Mouse (Mus musculus) left cerebral cortex, postnatal 14 days (tissue): ENCODE results near the gene Tagap. TPM values are rescaled to one million over a fixed set of nuclear protein-coding genes. Genes with fewer than 3 reads are reported as not detected.

ENCODE experiments used
- DNase-seq, 2 experiments: peaks; one replicate each; pipeline ENCODE4 v3.0.0; 2021 to 2022; ENCODE audit warnings: low spot score in 2 of 2, mixed read lengths in 1 of 2
- intact Hi-C: fragments of 180-260 bp; cut with DNase I; formaldehyde crosslinking; loops from one replicate; pipeline ENCODE4 v1.15.1; 2025
- long read RNA-seq, 2 experiments: library from polyadenylated mRNA; stranded (forward); transcript quantifications; one replicate each; pipeline ENCODE4 v2.0.0; 2021
- total RNA-seq, 2 experiments: library from RNA; stranded (reverse); gene quantifications; 2 replicates each; pipeline ENCODE4 v1.2.3; 2021

Tagap gene
- total RNA-seq: 1 to 10 TPM; 4.9 TPM
- long read RNA-seq, experiment 1, partial matches to known transcripts: 0 of 7 reads
- long read RNA-seq, experiment 1, other reads (novel, unspliced or antisense): 5 of 7 reads
- long read RNA-seq, experiment 2, partial matches to known transcripts: 0 of 9 reads
- long read RNA-seq, experiment 2, other reads (novel, unspliced or antisense): 7 of 9 reads

DNA sequence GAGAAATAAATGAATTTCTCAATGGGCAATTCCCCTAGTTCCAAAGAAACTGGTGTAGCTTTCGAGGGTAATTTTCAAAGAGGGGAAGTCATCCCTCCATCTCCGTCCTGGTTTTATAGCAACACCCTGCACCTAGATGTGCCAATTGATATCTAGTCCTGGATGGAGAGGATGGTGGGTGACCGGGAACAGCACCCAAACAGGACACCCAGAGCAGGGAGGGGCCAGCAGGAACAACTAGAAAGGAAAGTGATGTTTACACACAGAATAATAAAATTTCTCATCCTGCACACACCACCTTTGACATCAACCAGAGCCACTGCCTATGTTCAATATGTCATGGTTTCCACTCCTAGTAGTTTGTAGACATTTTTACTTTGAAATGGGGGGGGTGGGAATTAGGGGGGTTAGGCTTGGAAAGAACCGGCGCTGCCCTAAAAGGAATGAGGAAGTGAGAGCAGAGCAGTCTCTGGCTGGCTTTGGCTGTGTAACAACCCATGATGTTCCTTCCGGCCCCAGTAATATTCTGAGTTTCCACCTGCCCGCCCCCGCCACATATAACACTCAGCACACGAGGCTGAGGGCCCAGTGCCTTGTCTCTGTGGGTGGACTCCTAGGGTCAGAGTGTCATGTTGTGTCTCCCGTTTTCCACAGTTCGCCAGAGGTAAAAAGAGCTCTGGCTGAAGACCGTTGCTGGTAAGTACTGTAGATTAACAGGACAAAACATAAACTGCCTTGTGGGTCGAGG is at the start of gene Tagap:
TSS of gene Tagap (plus strand) at position 588 of the 748 bp plus-strand sequence.
- intact Hi-C loops: loop anchor here (5.0 kb wide), 1 partner anchor 58 kb away; no protein-coding TSS in a partner anchor

DNA sequence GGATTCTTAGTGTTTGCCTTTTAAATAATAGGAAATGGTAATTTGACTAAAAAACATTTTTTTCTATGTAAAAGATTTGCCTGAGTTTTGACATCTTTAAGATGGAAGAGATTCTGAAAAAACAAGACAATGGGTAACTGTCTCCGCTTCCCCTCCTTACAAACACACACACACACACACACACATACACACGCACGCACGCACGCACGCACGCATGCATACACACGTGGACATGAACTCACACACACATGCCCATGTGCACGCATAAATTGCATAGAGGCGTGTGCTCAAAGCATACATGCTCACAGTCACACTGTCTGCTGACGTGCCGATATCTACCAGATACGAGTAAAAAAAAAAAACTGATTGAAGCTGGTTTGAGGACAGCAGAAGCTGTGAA is 49.3 kb upstream of the Tagap start:
- DNase-seq: no peak
- intact Hi-C loops: no loop called here

More for the DNA sequence above, at the start of gene Tagap:
- DNase-seq: no peak

DNA sequence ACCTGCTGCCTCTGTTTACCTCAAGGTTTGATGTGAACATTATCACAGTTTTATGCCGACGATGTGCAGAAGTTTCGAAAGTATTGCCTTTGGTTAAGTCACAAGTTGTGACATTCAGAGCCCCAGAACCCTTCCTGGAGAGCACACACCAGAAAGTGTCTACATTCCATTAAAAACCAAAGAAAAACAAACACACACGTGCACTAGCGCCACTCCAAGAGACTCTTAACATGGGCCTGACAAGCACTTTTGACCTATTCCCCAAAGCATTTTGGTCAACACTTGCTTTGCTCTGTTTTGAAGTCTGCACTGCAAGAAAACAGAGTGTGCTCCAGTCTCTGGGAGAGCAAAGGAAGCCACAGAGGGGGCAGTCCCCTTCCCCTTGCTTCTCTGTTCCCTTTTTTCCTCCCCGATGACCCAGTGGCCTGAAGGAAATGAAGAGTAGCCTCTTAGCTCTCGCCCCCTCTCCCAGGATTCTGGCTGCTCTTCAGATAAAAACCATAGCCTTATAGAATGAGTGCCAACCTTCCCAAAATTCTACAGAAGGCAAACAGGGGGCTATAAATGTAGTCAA is 48.5 kb upstream of the Tagap start:
- intact Hi-C loops: no loop called here
- DNase-seq: no peak

DNA sequence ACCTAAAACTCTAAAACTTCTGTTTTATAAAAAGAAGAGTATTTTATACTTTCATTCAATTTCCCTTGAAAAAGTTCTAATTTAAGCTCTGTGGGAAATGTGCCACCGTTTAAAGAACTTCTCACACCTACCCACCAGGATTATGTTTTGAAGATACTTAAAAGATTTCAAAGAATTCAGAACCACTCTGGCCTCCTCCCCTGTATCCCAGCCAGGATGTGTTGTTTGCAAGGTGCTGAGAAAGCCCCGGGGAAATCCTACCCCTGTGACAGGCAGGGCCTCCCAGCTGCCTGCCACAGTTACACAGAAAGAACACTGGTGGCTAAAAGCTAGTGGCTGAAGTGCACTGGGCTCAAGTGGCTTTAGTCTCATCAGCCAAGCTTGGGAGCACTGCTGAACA is 47.9 kb upstream of the Tagap start:
- intact Hi-C loops: no loop called here
- peak; percentile 29 to 77 for DNase-seq

DNA sequence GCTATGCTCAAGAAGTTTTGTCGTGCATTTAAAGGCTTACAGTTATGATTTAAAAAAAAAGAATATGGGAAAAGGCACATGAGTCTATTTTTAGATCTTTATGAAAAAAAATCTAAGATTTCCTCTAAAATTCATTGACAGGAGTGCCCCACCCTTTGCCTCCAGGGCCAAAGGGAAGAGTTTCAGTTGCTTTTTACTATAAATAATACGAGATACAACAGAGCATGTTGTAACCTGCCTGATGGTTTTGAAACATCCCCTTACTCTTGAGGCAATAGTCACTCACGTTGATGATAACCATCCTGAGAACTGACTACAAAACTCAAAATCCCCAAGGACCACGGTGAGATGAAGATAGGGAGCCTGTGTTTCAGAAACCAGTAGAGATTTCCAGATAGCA is 46.3 kb upstream of the Tagap start:
- DNase-seq: no peak
- intact Hi-C loops: no loop called here

DNA sequence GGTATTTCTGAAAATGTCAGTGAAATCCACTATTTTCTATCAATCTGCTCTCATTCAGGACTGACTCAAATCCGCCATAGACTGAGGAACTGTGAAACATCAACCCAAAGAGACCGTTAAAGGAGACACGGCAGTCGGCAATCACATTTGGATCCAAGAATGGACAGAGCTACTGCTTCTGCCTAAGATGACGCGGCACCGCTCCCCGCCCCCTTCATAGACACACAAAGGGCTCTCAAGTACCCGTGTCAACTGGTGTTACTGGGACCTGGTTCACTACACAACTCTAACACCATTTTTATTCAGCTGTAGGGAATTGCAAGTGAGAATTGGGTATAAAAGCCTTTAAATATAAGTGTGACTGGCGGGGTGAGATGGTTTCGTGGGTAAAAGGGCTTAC is 42.7 kb upstream of the Tagap start:
- DNase-seq: no peak
- intact Hi-C loops: no loop called here

DNA sequence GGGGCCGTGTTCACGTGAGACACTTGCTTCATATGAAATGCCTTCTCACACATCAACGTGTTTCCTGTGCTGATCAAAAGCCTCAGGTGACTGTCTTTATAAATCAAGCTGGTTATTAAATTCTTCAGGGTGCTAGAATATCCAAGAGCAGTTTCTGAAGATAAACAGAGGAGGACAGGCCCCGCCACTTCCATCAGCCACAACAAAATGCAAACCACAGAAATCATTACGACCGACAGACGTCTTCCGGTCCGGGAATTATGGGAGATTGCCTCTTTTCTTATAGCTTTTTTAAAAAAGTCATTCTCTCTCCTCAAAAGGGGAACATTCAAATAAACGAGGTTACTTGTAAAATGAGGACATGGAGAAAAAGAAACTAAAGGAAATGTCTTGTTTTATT is 41.2 kb upstream of the Tagap start:
- intact Hi-C loops: no loop called here
- DNase-seq: no peak

DNA sequence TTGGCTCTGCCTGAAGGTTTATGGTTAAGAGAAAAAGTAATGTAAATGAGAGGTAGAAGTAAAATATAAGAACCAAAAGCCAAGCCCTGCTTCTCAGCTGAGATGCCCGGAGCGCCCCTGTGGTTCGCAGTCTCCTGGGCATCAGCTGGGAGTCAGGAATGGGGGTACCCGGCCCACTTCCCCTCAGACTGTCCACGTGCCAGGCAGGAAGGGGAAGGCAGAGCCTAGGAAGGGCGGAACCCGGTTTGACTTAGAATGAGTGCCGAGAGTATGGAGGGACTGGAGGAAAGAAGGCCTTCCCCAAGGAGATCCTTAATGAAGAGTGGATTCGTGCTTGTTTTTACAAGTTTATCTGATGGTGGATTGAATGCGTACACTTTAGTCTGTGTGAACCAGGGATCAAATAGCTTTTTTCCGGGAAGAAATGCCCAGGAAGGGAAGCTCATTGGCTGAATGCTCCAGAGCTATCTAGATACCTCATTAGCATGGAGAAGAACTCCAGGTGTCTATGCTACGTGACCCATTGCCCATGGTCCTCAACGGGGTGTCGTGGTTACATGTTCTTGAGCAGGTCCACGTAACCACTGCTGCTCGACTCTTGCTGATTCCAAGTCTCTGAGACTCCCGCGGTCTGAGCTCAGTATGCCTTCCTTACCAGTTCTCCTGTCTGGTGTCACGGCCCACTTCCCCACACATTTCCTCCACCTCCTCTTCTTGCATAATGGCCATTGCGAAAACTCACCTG is 38.6 kb upstream of the Tagap start:
- intact Hi-C loops: no loop called here
- no peak for DNase-seq

DNA sequence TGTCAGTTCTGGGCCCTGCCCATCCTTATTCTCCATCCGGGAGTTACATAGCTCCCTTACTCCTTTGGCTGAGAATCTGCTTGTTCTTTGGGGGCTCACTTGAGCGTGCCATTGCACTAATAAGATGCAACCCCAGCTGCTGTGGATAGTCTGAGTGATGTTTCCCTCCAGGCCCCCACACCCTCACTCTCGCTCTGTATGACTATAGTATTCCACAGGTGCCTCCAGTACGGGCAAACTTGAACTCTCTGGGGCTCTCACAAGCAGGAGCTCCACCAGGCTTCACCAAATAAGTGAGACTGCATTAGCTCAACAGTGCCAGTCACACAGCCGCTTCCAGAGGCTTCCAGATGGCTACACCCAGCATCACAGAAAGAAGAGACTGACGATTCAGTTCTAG is 37.5 kb upstream of the Tagap start:
- intact Hi-C loops: no loop called here

DNA sequence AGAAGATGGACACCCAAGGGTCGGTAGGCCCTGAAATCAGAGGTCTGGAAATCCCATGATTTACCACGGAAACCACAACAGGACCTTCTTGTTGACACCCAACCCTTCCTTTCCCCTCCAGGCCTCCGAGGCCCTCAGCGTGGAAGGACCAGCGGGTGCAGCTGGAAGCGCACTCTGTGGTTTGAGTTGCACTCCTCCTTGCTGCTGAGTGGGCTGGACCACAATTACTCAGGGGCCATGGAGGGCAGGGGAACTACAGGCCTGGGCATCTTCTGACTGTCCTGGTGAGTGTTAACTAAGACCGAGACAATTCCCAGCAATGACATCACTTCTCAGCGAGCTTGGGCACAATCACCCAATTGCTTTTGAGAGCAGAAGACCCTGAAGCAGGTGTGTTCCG is 36.8 kb upstream of the Tagap start:
- DNase-seq: no peak
- intact Hi-C loops: no loop called here

More for the DNA sequence above, 37.5 kb upstream of the Tagap start:
- no peak for DNase-seq

DNA sequence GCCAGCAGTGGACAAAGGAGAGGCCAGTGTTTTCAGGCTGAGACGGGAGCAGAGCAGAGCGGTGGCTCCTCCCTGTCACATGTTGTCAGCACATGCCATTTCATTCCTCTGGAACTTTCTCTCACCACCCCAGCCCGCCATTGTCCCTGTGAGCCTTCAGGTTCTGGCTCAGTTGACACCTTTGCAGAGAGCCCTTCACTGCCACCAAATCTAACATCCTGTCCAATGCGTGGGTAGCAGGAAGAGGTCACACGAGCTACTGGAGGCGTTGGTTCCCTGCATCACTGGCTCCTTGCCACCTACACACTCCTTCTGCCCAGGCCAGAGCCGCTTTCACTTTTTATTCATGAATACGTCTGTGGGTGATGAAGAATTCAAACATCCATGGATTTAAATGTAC is 33.1 kb upstream of the Tagap start:
- intact Hi-C loops: no loop called here
- DNase-seq: peak in 1 of 2 experiments; percentile 1

DNA sequence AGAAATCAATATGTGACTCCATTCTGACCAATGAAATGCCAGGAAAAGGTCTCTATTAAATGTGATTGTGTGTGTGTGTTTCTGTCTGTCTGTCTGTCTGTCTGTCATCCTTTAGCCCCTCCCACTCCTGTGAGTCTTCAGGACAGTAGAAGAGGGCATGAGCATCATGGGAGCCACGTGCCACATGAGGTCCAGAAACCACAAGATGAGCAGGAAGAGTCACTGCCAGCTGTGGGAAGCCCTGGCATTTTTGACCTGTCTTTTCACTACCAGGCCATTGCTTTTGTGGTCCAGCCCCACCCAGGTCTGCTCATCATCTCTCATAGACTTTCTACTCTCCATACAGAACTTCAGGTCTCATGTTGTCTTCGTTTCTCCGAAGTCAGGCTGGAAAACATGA is 31.7 kb upstream of the Tagap start:
- DNase-seq: no peak
- intact Hi-C loops: no loop called here

DNA sequence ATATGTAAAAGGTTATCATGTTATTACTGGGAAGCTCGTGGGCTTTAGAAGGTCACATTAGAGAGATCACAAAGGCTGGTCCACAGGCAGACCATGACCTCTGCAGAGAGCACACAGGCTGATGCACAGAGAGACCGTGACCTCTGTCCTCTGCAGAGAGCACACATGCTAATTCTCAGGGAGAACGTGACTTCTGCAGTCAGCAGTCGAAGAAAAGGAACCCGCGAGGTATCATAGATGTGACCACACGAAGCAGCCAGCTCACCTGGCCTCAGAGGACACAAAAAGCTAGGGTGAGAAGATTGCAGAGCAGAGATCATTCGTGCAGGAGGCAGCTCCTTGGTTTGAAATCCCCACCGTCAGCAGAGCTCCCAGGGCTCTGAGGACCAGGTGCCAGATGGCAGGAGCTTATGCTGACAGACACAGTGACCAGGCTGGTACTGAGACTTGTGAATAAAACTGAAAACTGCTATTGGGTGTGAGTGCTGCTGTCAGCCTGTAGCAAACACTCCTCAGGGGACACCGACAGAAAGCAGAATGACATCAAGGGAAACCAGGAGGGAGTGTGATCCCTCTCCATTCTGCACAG is 29.7 kb upstream of the Tagap start:
- no peak for DNase-seq
- intact Hi-C loops: no loop called here

DNA sequence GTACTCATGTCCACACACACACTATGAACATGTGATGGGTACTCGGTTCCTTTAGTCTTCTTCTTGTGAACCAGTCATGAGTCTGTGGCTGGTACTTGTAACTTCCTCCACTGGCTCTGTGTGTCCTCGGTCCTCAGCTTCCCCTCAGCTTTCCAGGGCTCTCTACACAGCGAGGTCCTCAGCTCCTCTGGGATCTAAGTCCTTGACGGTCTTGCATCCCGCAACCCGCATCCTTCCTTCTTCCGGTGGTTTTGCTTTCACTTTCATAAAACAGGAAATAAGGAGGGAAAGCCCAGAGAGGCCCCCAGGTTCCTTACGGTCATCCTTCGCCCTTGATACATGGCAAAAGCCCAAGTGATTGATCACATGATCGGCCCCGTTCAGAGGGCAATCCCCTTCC is 28.7 kb upstream of the Tagap start:
- no peak for DNase-seq
- intact Hi-C loops: no loop called here

DNA sequence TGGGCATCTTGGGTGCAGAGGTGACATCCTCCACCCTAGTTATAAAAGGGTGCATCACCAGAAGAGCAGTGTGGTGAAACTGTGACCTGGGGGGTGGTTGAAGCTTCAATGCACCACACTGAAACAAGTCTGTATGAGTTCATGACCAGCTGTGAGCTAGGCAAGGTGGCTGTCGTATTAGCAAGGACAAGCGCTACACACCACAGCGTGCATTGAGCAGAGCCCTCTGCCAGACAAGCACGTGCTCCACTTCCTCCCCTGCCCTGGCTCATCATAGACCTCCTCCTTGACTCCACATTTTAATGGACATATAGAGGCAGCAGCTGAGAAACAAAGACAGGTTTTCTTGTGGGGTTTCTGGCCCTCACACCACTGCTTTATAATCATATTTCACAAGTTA is 28.0 kb upstream of the Tagap start:
- DNase-seq: no peak
- intact Hi-C loops: no loop called here

DNA sequence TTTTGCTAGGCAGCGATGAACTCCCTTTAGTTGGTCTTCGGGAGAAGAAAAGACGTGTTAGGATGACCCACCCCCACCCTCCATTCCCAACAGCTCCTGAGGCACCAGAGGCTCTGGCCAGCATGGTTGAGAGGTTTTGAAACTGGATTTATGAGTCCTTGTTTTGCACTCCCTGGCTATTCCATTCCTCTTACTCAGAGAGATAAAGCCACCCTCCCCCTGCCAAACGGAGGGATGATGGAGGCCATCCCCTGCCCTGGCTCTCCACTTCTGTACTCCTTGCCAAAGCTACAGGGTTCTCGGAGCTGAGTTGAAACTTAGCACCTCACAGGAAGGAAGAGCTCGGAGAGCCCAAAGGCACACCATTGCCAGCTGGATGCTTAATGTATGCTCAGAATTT is 26.6 kb upstream of the Tagap start:
- intact Hi-C loops: no loop called here
- DNase-seq: no peak

DNA sequence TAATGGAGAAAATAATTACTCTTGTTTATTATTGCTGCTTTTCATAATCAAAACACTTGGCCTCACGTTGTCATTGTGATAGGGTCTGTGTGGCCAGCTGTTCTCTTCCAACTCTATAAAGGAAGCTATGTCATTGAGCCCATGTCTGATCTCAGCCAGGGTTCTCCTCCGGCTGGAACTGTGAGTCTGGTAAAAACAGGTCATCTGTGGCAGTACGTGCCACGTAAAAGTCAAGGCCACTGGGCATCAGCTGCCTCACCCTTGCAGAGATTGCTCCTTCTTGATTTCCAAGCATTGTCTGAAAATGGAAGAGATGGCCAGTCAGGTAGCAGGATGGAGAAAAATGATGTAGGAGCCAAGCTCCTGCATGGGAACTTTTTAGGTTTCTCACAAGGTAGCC is 25.8 kb upstream of the Tagap start:
- intact Hi-C loops: no loop called here
- DNase-seq: no peak

DNA sequence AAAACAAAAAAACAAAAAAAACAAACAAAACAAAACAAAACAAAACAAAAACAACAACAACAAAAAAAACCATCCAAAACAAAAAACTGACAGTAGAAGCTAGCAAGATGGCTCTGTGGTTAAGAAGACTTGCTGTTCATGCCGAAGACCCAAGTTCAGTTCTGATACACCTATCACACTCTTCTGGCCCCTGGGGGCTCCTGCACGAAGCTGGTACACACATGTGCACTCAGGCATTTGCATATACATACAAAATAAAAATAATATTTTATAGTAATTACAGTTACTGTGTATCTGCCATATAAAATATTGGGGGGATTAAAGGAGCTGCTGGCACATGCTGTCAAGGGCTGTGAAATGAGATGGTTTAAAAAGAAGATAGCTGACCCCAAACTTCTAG is 24.3 kb upstream of the Tagap start:
- intact Hi-C loops: no loop called here
- DNase-seq: no peak

DNA sequence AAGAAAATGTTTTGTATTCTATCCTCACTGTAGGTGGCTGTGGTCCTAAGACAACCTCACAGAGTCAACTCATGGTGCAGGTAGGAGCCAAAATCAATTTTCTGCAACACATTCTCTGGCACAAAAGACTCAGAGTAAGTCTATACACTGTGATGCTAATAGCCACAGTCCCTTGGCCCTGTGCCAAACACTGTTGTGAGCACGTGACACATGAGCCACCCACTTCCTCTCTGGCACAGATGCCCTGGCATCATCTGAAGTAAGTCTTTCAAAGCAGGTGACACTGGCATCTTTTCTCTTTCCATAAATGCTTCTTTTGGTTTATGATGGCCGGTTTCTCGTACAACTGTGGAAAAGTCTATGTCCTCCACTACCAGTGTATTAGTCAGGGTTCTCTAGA is 23.4 kb upstream of the Tagap start:
- DNase-seq: peak; percentile 53 to 79
- intact Hi-C loops: no loop called here

DNA sequence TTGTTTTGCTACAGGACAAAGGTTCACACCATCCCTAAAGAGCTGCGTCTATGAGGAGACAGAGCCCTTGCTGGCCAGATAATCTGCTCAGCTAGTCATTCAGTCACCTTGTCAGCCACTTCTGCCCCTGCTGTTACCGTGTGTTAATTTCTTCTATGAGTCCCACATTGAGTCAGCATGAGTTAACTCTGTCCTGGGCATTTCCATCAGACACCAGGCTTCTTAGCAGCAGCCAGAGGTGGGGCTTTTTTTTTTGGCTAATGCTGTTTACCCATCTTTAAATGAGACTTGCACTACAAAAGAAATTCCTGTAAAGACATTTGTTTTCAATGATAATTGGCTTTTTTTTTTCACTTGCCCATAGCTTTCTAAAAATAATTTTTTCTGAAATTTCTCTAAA is 20.8 kb upstream of the Tagap start:
- intact Hi-C loops: no loop called here

More for the DNA sequence above, 20.8 kb upstream of the Tagap start:
- no peak for DNase-seq
